Mouse (Mus musculus) G1E (cell line): ENCODE measurements around the gene Rpl9-ps6. TPM values are rescaled to one million over a fixed set of nuclear protein-coding genes. Genes with fewer than 3 reads are reported as not detected.

Experiments used
- ATAC-seq: 2 replicates; pipeline ENCODE4 v1.8.0; 2016; ENCODE audit warnings: mild to moderate bottlenecking; ENCODE audit not compliant: insufficient number of reproducible peaks, poor library complexity, low FRiP score, severe bottlenecking; ENCODE audit errors: extremely low read depth
- DNase-seq: peaks from one replicate; pipeline ENCODE4 v3.0.0; 2012; ENCODE audit warnings: low spot score
- H3K27me3 ChIP-seq: 2 replicates; pipeline ENCODE4 v1.6.1; 2012; ENCODE audit warnings: mild to moderate bottlenecking, low read length, inconsistent platforms; ENCODE audit not compliant: insufficient read depth
- H3K36me3 ChIP-seq: replicated peaks from 2 replicates; pipeline ENCODE3; 2012; ENCODE audit warnings: mild to moderate bottlenecking, inconsistent platforms
- H3K4me1 ChIP-seq: 2 replicates; pipeline ENCODE4 v1.6.1; 2012; ENCODE audit warnings: low read depth, low read length, inconsistent platforms, mixed read lengths; ENCODE audit not compliant: insufficient read depth
- H3K4me3 ChIP-seq: 2 replicates; pipeline ENCODE4 v1.5.1; 2012; ENCODE audit warnings: low read depth, mild to moderate bottlenecking, inconsistent platforms, low read length, moderate library complexity, mixed read lengths
- H3K9me3 ChIP-seq: replicated peaks from 2 replicates; pipeline ENCODE4 v1.6.1; 2012; ENCODE audit warnings: inconsistent platforms
- CTCF ChIP-seq: IDR thresholded peaks from 2 replicates; pipeline ENCODE4 v1.5.1; 2012; ENCODE audit warnings: low read depth, low read length, inconsistent platforms, mixed read lengths
- GATA1 ChIP-seq: IDR thresholded peaks from 2 replicates; pipeline ENCODE4 v1.6.1; 2012; ENCODE audit warnings: borderline replicate concordance, low read length, inconsistent platforms, mixed read lengths
- GATA2 ChIP-seq: IDR thresholded peaks from 2 replicates; pipeline ENCODE4 v1.6.1; 2012; ENCODE audit warnings: low read depth, low read length, inconsistent platforms, borderline replicate concordance
- POLR2AphosphoS5 ChIP-seq: IDR thresholded peaks from 2 replicates; pipeline ENCODE4 v1.6.1; 2012; ENCODE audit warnings: low read depth, low read length, inconsistent platforms; ENCODE audit not compliant: insufficient replicate concordance
- TAL1 ChIP-seq: conservative IDR thresholded peaks from 2 replicates; pipeline ENCODE4 v1.6.1; 2012; ENCODE audit warnings: low read depth, low read length, inconsistent platforms, mixed read lengths
- polyA plus RNA-seq: library from polyadenylated mRNA; stranded (reverse); fragments of >175 nt; gene quantifications from 2 replicates; pipeline ENCODE4 v1.2.3, GENCODE M21; 2012
- total RNA-seq, 2 experiments: library from RNA; stranded (forward) in 1 of 2; stranded (reverse) in 1 of 2; fragments of 200-1000 nt in 1 of 2; fragments of >200 nt in 1 of 2; fragmentation: Nextera tagmentation in 1 of 2; gene quantifications; 2 replicates each; pipeline ENCODE4 v1.2.3; 2014 to 2017

The Rpl9-ps6 gene
- total and polyA plus RNA-seq, 3 experiments, result 2.0 to 117 (median 18.3) TPM

DNA sequence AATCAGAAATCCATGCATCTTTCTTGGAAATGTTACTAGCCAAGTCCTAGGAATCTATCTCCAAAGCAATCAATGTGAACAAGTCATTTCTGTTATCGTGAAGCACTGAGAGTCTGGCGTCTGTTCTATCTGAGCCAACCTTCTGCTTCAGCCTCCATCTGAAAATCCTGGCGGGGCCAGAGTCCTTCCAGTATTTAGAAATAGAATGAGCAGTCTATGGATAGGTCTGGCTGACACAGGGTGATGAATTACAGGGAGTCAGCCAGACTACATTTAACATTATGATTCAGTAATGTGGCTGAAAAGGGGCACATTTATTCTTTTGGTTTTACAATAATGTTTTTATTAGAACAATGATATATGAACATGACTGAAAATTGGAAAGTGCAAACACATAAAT is 47.3 kb downstream of the Rpl9-ps6 start:
- DNase-seq, result no peak
- Histone ChIP-seq H3K4me1 (peaks cover 3% of the 10 kb centered on the region), H3K36me3 (no peaks in the 10 kb centered on the region), H3K27me3 (peaks cover 16% of the 10 kb centered on the region), H3K4me3 (no peak overlapping the region), H3K9me3 (no peaks in the 10 kb centered on the region)
- TF ChIP-seq TAL1, result no peak
- no peak for TF ChIP-seq CTCF
- no peak for TF ChIP-seq GATA1
- no peak for ATAC-seq

GRCm38 (mm10) chr19:32416692-32417317 is 49.6 kb downstream of the Rpl9-ps6 start:
- Histone ChIP-seq H3K9me3 (no peaks in the 10 kb centered on the region), H3K27me3 (peaks cover 15% of the 10 kb centered on the region; the same call in 1 of the 2 replicates), H3K36me3 (no peaks in the 10 kb centered on the region), H3K4me3 (no peak overlapping the region), H3K4me1 (peaks cover 12% of the 10 kb centered on the region)
- no peak for ATAC-seq
- no peak for DNase-seq
- TF ChIP-seq POLR2AphosphoS5 (no peak), TAL1 (no peak), CTCF (no peak), GATA2 (no peak), GATA1 (no peak)

Other genes starting within 250 kb of the Rpl9-ps6 start
- 91.0 and 104 TPM in 2 replicates for gene Sgms1, start 76.9 kb downstream of the Rpl9-ps6 start, total RNA-seq (2014; fragmentation: Nextera tagmentation)
- gene Sgms1, start 76.9 kb downstream of the Rpl9-ps6 start, total RNA-seq (2017), result 51.1 and 61.2 TPM in 2 replicates
- 14.1 and 14.5 TPM in 2 replicates for gene Sgms1, start 76.9 kb downstream of the Rpl9-ps6 start, polyA plus RNA-seq
- 62.6 and 63.2 TPM in 2 replicates for gene Minpp1, start 19.2 kb upstream of the Rpl9-ps6 start, total RNA-seq (2014; fragmentation: Nextera tagmentation)
- 68.8 and 73.1 TPM in 2 replicates for gene Minpp1, start 19.2 kb upstream of the Rpl9-ps6 start, total RNA-seq (2017)
- gene Minpp1, start 19.2 kb upstream of the Rpl9-ps6 start, polyA plus RNA-seq, result 197 and 273 TPM in 2 replicates
- 66.2 and 85.0 TPM in 2 replicates for gene Papss2, start 129.2 kb upstream of the Rpl9-ps6 start, total RNA-seq (2014; fragmentation: Nextera tagmentation)
- 139 and 164 TPM in 2 replicates for gene Papss2, start 129.2 kb upstream of the Rpl9-ps6 start, total RNA-seq (2017)
- 4.3 and 7.0 TPM in 2 replicates for gene Papss2, start 129.2 kb upstream of the Rpl9-ps6 start, polyA plus RNA-seq